Mouse (Mus musculus): ENCODE results near the gene Stx6.

GRCm38 (mm10) chr1:155188656-155189055 lies 30.1 kb downstream of the Stx6 start:
- TF ChIP-seq CTCF (IDR thresholded peaks at IDR 0.05; ENCODE audit: control insufficient read depth, insufficient read depth, insufficient replicate concordance, low read depth, low read length) (no peak), POLR2A (IDR thresholded peaks at IDR 0.05; ENCODE audit: control insufficient read depth, low read depth, low read length) (no peak)
